Mouse (Mus musculus): Measurements from ENCODE around the gene Maff.

The Maff gene

GRCm38 (mm10) chr15:79396736-79397135 is 50.3 kb downstream of the Maff start:
- DNase-seq (ENCODE audit: inconsistent ontology term) = no peak

DNA sequence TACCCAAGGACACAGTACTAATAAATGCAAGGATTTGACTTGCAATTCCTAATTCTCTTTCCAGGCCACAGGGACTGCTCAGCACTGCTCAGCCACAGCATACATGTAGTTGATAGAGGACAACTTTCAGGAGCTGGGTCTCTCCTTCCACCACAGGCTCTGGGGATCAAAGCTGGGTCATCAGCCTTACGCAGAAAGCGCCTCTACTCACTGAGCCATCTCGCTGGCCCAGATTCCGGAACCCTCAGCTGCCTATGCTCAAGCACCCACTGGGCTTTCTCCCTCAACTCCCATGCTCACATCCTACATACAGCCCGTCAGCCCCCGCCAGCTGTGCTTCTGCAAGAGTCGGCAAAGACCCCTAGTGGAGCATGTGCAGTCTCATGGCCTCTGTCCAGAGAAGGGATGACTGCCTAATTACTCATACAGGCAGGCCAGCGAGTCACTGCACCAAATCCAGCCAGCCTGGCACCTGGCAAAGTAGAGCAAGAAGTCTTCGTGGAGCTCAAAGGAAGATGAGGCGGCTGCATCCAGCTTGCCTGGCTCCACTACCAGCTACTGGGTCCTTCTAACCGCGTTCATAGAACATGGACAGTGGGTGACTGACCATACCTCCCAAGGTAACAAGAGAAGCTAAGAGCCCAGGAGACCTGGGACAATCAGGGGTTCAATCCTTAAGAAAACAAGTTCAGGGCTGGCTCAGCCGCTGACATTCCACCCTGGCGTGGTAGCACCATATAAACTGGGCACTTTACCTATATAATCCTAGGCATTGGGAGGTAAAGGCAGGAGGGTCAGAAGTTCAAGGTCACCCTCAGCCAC is 53.0 kb downstream of the Maff start:
- peak; percentile 67 for DNase-seq (ENCODE audit: inconsistent ontology term)

DNA sequence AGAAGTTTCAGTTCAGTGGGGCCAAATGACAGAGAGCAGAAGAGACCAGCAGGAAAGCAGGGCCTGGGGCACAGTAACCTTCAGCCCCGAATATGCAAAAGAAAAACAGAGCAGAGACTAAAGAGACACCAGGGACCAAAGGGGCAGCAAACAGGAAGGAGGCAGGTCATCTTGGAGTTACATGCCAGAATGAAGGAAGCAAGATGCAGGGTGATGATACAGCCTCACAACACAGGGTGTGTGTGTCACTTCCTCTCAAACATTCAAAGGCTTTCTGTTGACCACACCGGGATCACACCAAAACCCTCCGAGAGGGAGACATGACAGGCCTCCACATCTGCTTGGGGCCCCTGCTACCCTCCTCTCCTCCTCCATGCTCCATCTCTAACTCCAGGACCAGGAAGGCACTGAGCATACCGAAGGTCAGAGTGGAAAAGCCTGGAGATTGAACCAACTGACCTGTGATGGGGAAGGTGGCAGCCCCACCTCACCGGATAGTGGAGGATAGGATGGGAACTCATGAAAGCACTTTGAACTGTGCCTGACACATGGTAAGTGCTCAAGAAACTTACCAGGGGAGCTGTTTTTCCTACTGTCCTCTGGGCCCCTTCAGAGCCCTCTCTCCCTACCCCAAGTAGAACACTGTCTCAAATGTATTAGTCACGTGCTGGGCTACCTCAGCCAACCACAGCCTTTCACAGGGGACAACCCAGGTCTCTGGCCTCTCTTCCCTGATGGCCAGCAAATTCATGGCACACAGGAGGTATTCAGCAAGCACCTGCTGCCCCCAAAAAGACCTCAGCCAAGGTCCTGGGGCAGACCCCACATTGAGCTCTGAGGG is 53.9 kb downstream of the Maff start:
- no peak for DNase-seq (ENCODE audit: inconsistent ontology term)

DNA sequence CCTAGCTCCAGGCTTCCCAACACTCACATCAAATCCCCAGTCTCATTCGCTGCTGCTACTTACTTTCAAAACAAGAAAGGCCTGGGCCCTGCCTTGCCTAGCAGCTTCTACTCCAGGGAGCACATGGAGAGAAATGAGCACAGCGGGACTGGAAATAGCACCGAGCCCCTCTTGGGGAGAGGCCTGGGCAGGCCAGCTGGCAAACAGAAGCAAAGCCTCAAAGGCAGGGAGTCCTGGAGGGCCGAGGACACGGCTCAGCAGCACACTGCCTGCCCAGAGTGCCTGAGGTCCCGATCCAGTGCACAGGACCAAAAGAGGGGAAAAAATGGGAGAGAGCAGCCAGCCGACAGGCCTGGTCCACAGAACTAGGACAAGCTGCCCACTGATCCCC is 54.5 kb downstream of the Maff start:
- peak; percentile 56 for DNase-seq (ENCODE audit: inconsistent ontology term)

DNA sequence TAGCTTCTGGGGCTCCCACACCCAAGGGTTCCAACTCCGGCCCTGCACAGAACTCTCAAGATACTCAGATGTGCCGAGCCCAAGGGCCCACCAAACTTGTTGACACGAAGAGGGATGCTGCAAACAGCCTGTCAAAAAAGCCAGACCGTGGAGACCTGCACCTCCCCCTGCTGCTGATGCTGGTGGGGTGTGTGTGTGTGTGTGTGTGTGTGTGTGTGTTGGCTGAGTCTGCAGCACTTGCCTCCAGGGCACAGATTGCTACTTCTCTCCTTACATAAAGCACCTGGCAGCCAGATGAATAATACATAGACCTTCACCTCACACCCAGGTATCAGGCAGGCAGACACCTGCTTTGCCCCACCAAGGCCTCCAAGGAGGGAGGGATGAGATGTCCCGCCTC is 55.8 kb downstream of the Maff start:
- DNase-seq (ENCODE audit: inconsistent ontology term) = no peak

DNA sequence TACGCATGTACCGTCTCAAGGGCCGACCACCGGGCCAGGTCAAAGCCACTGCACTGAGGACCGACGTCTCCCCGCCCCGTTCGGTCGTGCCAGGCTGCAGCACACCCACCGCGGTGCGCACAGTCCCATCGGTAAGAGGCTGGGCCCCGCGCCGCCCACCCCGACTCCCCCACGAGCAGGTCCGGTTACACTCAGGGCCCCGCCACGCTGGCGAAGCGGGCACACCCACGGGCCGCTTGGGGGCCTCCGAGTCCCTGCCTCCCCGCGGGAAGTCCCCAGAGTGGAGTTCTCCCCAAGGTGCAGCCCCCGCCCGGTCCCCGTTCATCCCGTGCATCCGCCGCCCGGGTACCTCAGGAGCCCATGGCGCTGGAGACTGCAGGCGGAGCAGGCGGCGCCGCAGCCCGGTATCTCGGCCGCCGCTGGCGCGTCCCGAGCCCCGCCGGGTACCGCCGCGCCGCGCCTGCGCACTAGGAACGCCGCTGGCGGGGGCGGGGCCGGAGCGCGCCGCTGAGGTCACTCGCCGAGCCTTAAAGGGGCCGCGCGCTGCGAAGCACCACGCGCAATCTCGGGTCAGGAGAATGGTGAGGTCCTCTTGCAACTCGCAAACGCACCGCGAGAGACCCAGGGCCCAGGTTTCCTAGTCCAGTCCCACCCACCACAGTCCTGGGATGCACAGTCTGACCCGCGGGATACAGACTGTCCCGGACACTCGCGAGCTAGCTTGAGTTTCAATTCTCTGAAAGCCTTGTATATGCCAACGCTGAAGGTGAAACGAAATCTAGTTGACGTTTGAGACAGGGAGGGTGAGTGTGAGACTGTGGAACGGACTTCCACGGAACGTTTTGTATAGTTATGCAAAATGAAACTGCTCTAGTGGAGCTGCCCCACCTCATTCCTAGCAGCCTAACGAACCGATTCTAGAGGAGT is 56.7 kb downstream of the Maff start, which contains the start of gene Tmem184b:
Gene Tmem184b (minus strand): TSS at position 734 of the 927 bp plus-strand sequence.
- peak; percentile 90 for DNase-seq (ENCODE audit: inconsistent ontology term)

DNA sequence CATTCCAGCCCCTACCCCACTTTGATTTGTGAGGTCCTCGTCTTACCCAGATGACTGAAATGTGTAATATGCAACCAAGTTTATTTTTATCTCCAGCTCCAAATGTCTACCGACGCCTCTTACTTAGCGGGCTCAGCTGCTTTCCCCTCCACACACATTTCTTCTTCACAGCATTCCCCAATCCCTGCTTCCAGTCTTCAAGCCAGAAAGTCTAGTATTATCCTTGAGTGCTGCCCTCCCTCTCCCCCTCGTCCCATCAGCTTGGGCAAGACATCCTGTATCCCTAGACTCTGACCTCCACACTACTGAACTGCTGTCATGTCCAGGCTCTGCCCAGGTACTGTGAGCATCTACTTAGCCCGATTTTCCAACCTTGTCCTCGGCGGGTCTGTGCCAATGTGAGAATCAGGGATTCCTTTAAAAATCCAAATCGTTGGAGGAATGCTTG is 57.4 kb downstream of the Maff start:
- no peak for DNase-seq (ENCODE audit: inconsistent ontology term)

DNA sequence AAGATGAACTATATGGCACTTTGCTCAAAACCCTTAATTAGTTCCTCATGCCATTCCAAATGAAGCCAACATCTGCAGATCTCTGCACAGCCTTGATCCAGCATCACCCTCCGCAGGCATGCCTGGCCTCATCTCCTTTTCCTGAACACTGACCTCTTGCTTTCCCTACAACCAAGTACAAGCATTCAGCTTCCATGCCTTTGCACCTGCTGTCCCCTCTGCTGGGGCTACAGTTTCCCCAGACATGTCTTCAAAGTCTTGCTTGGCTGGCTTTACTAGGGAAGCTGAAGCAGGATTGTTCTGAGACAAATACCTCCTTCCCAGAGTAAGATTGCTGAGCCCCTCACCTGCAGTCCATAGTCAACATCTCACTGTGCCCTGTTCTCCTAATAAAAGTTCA is 57.9 kb downstream of the Maff start:
- no peak for DNase-seq (ENCODE audit: inconsistent ontology term)

DNA sequence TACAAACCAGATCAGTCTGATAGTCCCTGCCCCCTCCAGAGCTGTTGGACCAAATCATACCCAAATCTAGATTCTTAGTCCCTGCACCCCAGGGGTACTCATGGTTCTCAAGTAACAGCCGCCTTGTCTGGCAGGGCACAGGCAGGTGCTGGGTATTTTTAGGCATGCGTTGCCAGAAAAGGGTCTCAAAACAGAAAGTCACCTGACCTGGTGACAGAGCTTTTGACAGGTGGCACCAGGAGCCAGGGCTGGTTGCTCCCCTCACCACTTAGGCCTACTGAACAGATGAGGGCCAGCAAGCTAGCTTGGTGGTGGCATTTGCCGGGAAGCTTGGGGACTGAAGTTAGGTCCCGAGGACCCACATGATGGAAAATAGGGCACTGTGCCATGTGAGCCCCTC is 60.1 kb downstream of the Maff start:
- DNase-seq (ENCODE audit: inconsistent ontology term) = no peak
